Mouse (Mus musculus) heart, adult 2 months (tissue): ENCODE measurements around the gene Gm20708. TPM values are rescaled to one million over a fixed set of nuclear protein-coding genes. Genes with fewer than 3 reads are reported as not detected.
A peak's percentile ranks its signal among the peaks of the same experiment; 100 is the strongest.

Experiments
- DNase-seq, 2 experiments: peaks; one replicate each; pipeline ENCODE4 v3.0.0; 2021
- H3K27ac ChIP-seq: fragments of 200-600 bp; 2 replicates; pipeline ENCODE4 v1.8.1; 2022
- H3K27me3 ChIP-seq: fragments of 200-500 bp; 2 replicates; pipeline ENCODE4 v1.6.1; 2012; ENCODE audit warnings: mild to moderate bottlenecking, low read length, inconsistent platforms, mixed read lengths; ENCODE audit not compliant: control insufficient read depth, insufficient read depth
- H3K36me3 ChIP-seq: fragments of 200-500 bp; 2 replicates; pipeline ENCODE4 v1.6.1; 2012; ENCODE audit warnings: low read length, inconsistent platforms; ENCODE audit not compliant: control insufficient read depth, insufficient read depth
- H3K4me1 ChIP-seq: fragments of 200-500 bp; 2 replicates; pipeline ENCODE4 v1.6.1; 2011; ENCODE audit warnings: low read length; ENCODE audit not compliant: control insufficient read depth, insufficient read depth
- H3K4me3 ChIP-seq: fragments of 200-600 bp; 2 replicates; pipeline ENCODE4 v1.8.1; 2022
- H3K79me2 ChIP-seq: fragments of 200-500 bp; replicated peaks from 2 replicates; pipeline ENCODE4 v1.6.1; 2012; ENCODE audit warnings: mild to moderate bottlenecking, inconsistent platforms, low read length, moderate library complexity, mixed read lengths; ENCODE audit not compliant: control insufficient read depth, insufficient read depth
- H3K9ac ChIP-seq: fragments of 200-500 bp; 2 replicates; pipeline ENCODE4 v1.6.1; 2012; ENCODE audit warnings: low read depth, mild to moderate bottlenecking, control low read depth, inconsistent platforms, low read length, mixed read lengths
- CTCF ChIP-seq: fragments of 200-600 bp; IDR thresholded peaks from 2 replicates; pipeline ENCODE4 v1.8.1; 2022; ENCODE audit warnings: antibody characterized with exemption, mild to moderate bottlenecking, moderate library complexity
- EP300 ChIP-seq: fragments of 200-500 bp; IDR thresholded peaks from 2 replicates; pipeline ENCODE4 v1.6.1; 2011; ENCODE audit warnings: low read depth, low read length, control low read depth; ENCODE audit not compliant: insufficient read depth
- POLR2A ChIP-seq: fragments of 200-500 bp; IDR thresholded peaks from 2 replicates; pipeline ENCODE4 v1.6.1; 2011; ENCODE audit warnings: mild to moderate bottlenecking, low read depth, low read length, control low read depth; ENCODE audit not compliant: insufficient read depth
- WGBS: fragments of 180-500 bp; shearing (Covaris S2); methylation state at CpG from one replicate; pipeline ENCODE4 v1.1.7; 2018; 5-methylcytosine and 5-hydroxymethylcytosine counted together
- intact Hi-C: fragments of 180-260 bp; cut with DNase I; formaldehyde crosslinking; loops from one replicate; pipeline ENCODE4 v1.15.1; 2025
- polyA plus RNA-seq: library from polyadenylated mRNA; depleted of rRNA; stranded (reverse); fragments of >200 nt; gene quantifications from 2 replicates; pipeline ENCODE4 v1.2.3, GENCODE M21; 2012
- total RNA-seq, 2 experiments: library from RNA; stranded (reverse); gene quantifications; 2 replicates each; pipeline ENCODE4 v1.2.3; 2021

The Gm20708 gene
- total and polyA plus RNA-seq, 3 experiments = 0.44 to 0.57 (median 0.48) TPM

DNA sequence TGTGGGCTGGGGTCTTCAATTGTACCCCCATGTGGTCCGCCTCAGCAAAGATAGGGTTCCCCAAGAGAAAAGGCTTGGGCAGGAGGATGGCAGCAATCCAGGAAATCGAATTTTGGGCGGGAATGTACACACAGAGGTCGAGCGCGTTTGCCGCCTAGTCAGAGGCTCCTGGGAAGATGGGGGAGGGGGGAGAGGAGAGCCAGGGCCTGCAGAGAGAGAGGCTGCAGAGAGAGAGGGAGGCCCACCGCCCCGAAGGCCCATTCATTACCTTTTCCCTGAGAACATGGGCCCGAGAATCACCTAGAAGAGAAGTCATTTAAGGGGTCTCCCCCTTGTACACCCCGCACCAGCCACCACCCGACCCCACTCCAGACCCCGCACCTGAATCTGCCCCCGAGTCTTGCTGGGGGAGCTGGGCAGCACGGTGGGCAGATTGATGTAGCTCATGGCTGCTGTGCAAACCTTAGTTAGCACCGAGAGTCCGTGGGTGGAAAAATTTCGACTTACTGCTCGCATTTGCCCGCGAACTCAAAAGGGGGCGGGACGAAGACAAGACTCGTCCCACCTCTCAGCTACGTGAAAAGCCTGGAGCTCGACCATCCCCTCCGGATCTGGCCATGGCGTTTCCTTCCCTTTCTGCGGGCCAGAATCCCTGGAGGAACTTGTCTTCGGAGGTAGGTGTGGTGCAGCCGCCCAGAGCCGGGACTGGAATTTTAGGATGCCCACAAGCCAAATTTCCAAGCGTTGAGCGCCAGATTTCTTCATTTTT is 16.0 kb downstream of the Gm20708 start, which contains the start of the genes Afmid and Tk1:
TSS of gene Afmid (plus strand) at position 592 of the 769 bp plus-strand sequence.
TSS of gene Tk1 (minus strand) at position 760 of the 769 bp plus-strand sequence.
- Histone ChIP-seq H3K27ac (peak within 1 kb of the TSS; percentile 53; the same call in 1 of the 2 replicates), H3K4me3 (peak within 1 kb of the TSS; percentile 27), H3K79me2 (no peaks in the 10 kb centered on the region), H3K9ac (peak within 1 kb of the TSS; percentile 11; the same call in 1 of the 2 replicates), H3K36me3 (peaks cover 2% of the 10 kb centered on the region; the same call in 1 of the 2 replicates), H3K4me1 (peaks cover 39% of the 10 kb centered on the region), H3K27me3 (no peaks in the 10 kb centered on the region)
- intact Hi-C loops = loop anchor here (2.0 to 10.0 kb wide), 4 partner anchors 43 to 591 kb away; partner anchors contain the start of genes Tmc6 and Tmc8
- WGBS = 2% methylated on average over 34 of the region's 34 CpGs
- TF ChIP-seq CTCF (no peak), POLR2A (no peak), EP300 (peak; percentile 54; the same call in 1 of the 2 replicates)
- DNase-seq = peak; percentile 72 to 78

DNA sequence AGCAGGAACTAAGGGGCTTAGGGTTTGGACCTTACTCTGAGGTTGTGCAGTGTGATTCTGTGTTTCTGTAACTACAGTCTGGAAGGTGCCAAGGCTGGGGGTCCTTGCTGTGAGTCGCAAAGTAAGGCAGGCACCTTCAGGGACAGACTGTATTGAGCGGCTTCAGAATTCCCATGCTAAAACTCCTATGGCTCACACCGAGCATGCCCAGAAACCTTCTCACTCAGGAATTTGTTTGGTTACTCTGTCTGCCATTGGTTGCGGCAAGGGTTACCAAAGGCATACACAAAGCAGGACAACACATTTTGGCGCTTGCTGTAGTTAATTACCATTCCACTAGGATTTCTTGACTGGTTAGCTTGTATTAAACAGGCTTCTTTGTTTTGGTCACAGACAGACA is 16.7 kb downstream of the Gm20708 start:
- peak overlapping the region; percentile 53; the same call in 1 of the 2 replicates for H3K27ac ChIP-seq
- TF ChIP-seq CTCF (no peak), EP300 (no peak), POLR2A (no peak)
- intact Hi-C loops = loop anchor here (10.0 kb wide), 1 partner anchor 591 kb away; no protein-coding TSS in a partner anchor
- 31% methylated on average over 5 of the region's 5 CpGs for WGBS
- H3K9ac ChIP-seq = no peak overlapping the region
- H3K27me3 ChIP-seq = no peaks in the 10 kb centered on the region
- peaks cover 2% of the 10 kb centered on the region; the same call in 1 of the 2 replicates for H3K36me3 ChIP-seq
- DNase-seq = no peak
- peak overlapping the region; percentile 27 for H3K4me3 ChIP-seq
- H3K79me2 ChIP-seq = no peaks in the 10 kb centered on the region
- peaks cover 39% of the 10 kb centered on the region for H3K4me1 ChIP-seq

DNA sequence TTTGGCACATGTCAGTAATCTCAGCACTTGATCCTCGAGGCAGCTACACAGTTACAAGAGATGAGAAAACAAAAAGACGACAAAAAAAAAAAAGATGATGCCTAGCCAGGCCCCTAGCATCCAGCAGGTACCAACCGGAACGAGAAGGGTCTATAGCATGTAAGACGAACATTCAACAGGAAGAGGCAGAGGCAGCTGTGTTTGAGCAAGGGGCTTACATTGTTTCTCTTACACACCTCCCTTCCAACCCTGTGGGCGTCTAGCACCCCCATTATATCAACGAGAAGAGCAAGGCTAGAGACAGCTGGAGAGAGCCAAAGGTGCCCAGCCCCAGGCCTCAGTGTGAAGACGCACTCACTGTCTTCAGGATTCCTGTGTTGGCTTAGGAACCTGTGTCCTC is 17.4 kb downstream of the Gm20708 start:
- H3K36me3 ChIP-seq = peaks cover 2% of the 10 kb centered on the region; the same call in 1 of the 2 replicates
- H3K9ac ChIP-seq = no peak overlapping the region
- H3K27me3 ChIP-seq = no peaks in the 10 kb centered on the region
- intact Hi-C loops = loop anchor here (10.0 kb wide), 1 partner anchor 592 kb away; no protein-coding TSS in a partner anchor
- TF ChIP-seq EP300 = no peak
- no peak for TF ChIP-seq POLR2A
- TF ChIP-seq CTCF = no peak
- 69% methylated on average over 8 of the region's 8 CpGs for WGBS
- peaks cover 39% of the 10 kb centered on the region for H3K4me1 ChIP-seq
- H3K27ac ChIP-seq = no peak overlapping the region
- DNase-seq = peak in 1 of 2 experiments; percentile 19
- no peaks in the 10 kb centered on the region for H3K79me2 ChIP-seq
- no peak overlapping the region for H3K4me3 ChIP-seq

DNA sequence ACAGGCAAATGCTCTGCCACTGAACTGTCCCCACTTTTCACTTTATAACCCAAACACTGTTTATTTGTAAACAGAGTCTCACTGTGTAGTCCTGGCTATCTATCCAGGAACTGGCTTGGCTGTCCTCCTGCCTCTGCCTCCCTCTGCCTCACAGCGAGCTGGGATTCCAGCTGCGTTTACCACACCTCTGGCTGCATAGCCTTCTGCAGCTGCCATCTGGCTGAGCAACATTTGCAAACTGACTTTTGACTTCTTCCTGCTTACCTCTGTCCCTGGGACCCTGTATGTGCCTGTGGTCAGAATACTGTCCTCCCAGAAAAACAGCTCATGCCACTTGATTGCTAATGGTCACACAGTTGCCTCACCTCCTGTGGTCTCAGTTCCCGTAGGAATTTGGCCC is 17.9 kb downstream of the Gm20708 start:
- DNase-seq = peak in 1 of 2 experiments; percentile 19
- H3K4me1 ChIP-seq = peaks cover 39% of the 10 kb centered on the region
- no peak overlapping the region for H3K9ac ChIP-seq
- intact Hi-C loops = loop anchor here (10.0 kb wide), 1 partner anchor 593 kb away; no protein-coding TSS in a partner anchor
- no peaks in the 10 kb centered on the region for H3K79me2 ChIP-seq
- H3K4me3 ChIP-seq = no peak overlapping the region
- H3K27ac ChIP-seq = no peak overlapping the region
- WGBS = 52% methylated on average over 3 of the region's 3 CpGs
- H3K27me3 ChIP-seq = no peaks in the 10 kb centered on the region
- no peak for TF ChIP-seq EP300
- no peak for TF ChIP-seq POLR2A
- TF ChIP-seq CTCF = no peak
- H3K36me3 ChIP-seq = peaks cover 2% of the 10 kb centered on the region; the same call in 1 of the 2 replicates

DNA sequence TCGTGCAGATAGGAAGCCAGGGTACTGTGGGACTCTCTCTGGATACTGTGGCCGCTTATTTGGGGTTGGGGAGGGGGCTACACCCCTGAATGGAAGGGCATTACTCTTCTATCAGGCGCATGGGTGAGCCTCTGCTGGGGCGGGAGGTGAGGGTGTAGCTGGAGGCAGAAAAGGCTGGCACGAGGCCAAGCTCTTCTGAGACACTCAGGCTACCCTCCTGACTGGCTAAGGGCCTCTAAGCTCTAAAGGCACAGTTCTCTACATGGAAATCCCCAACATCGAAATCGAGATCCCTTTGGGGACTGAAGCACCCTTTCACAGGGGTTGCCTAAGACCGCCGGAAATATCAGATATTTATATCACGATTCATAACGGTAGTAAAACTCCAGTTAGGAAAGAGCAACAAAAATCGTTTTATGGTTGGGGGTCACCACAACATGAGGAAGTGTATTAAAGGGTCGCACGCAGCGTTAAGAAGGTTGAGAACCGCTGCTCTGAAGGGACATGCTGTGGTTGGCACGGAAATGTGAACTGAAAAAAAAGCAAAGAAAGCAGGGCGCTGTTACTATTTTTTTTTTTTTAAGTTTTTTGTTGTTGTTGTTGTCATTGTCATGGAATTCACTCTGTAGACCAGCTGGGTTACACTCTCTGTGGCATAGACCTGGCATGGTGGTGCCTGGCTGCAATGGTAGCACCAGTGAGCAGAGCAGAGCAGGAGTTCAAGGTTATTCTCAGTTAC is 18.9 kb downstream of the Gm20708 start:
- intact Hi-C loops = loop anchor here (10.0 kb wide), 1 partner anchor 594 kb away; no protein-coding TSS in a partner anchor
- peak overlapping the region; percentile 69 for H3K27ac ChIP-seq
- no peak overlapping the region for H3K4me3 ChIP-seq
- no peaks in the 10 kb centered on the region for H3K36me3 ChIP-seq
- no peaks in the 10 kb centered on the region for H3K27me3 ChIP-seq
- H3K79me2 ChIP-seq = no peaks in the 10 kb centered on the region
- H3K9ac ChIP-seq = no peak overlapping the region
- peaks cover 36% of the 10 kb centered on the region for H3K4me1 ChIP-seq
- peak; percentile 53 to 59 for DNase-seq
- WGBS = 16% methylated on average over 18 of the region's 18 CpGs
- TF ChIP-seq EP300 = no peak
- TF ChIP-seq CTCF = no peak
- TF ChIP-seq POLR2A = no peak
